Mouse (Mus musculus) common myeloid progenitor, adult 5-6 weeks (primary cell): Measurements from ENCODE around the gene Crocc2. TPM values are rescaled to one million over a fixed set of nuclear protein-coding genes. Genes with fewer than 3 reads are reported as not detected.

Source experiments
- ATAC-seq: replicated peaks from 2 replicates; pipeline ENCODE4 v1.8.0; 2016; ENCODE audit warnings: low read depth, mild to moderate bottlenecking, moderate TSS enrichment, inconsistent platforms; ENCODE audit not compliant: poor library complexity, severe bottlenecking
- total RNA-seq: library from RNA; stranded (forward); fragments of 200-1000, 187-1606 nt; gene quantifications from 2 replicates; pipeline ENCODE4 v1.2.3, GENCODE M21; 2017

The Crocc2 gene
- total RNA-seq, 1 experiment from 2014 or later, result not detected

GRCm38 (mm10) chr1:93211549-93212220 lies 43.2 kb downstream of the Crocc2 start:
- ATAC-seq, result no peak

GRCm38 (mm10) chr1:93212441-93212840 lies 43.9 kb downstream of the Crocc2 start:
- ATAC-seq, result no peak

- no peak for ATAC-seq
Measured at GRCm38 (mm10) chr1:93214612-93215011, 46.1 kb downstream of the Crocc2 start.

GRCm38 (mm10) chr1:93216839-93217497 lies 48.4 kb downstream of the Crocc2 start:
- ATAC-seq, result no peak

- ATAC-seq, result no peak
Measured at GRCm38 (mm10) chr1:93217530-93217929, 49.0 kb downstream of the Crocc2 start.

- ATAC-seq, result no peak
Measured at GRCm38 (mm10) chr1:93220776-93221175, 52.3 kb downstream of the Crocc2 start.

GRCm38 (mm10) chr1:93223972-93224371 lies 55.4 kb downstream of the Crocc2 start:
- ATAC-seq, result peak; percentile 88

- no peak for ATAC-seq
Measured at GRCm38 (mm10) chr1:93225226-93225625, 56.7 kb downstream of the Crocc2 start.

- ATAC-seq, result no peak
Measured at GRCm38 (mm10) chr1:93225731-93226520, 57.4 kb downstream of the Crocc2 start.

GRCm38 (mm10) chr1:93227303-93227975 lies 58.9 kb downstream of the Crocc2 start:
- no peak for ATAC-seq

- no peak for ATAC-seq
Measured at GRCm38 (mm10) chr1:93227976-93228365, 59.4 kb downstream of the Crocc2 start.

- no peak for ATAC-seq
Measured at GRCm38 (mm10) chr1:93229221-93229620, 60.7 kb downstream of the Crocc2 start.

- no peak for ATAC-seq
Measured at GRCm38 (mm10) chr1:93229626-93230025, 61.1 kb downstream of the Crocc2 start.

- ATAC-seq, result peak; percentile 86
Measured at GRCm38 (mm10) chr1:93235576-93236544, 67.3 kb downstream of the Crocc2 start, which contains the start of gene Sned1. Gene Sned1 (plus strand): TSS chr1:93235841.

- peak; percentile 36 for ATAC-seq
Measured at GRCm38 (mm10) chr1:93236545-93236924, 68.0 kb downstream of the Crocc2 start.

GRCm38 (mm10) chr1:93237676-93238075 lies 69.2 kb downstream of the Crocc2 start:
- ATAC-seq, result no peak

- ATAC-seq, result no peak
Measured at GRCm38 (mm10) chr1:93238201-93238600, 69.7 kb downstream of the Crocc2 start.

- no peak for ATAC-seq
Measured at GRCm38 (mm10) chr1:93245936-93246335, 77.4 kb downstream of the Crocc2 start.

GRCm38 (mm10) chr1:93252586-93252985 lies 84.1 kb downstream of the Crocc2 start:
- no peak for ATAC-seq
